Mouse (Mus musculus): ENCODE measurements around the gene Rpl4.

DNA sequence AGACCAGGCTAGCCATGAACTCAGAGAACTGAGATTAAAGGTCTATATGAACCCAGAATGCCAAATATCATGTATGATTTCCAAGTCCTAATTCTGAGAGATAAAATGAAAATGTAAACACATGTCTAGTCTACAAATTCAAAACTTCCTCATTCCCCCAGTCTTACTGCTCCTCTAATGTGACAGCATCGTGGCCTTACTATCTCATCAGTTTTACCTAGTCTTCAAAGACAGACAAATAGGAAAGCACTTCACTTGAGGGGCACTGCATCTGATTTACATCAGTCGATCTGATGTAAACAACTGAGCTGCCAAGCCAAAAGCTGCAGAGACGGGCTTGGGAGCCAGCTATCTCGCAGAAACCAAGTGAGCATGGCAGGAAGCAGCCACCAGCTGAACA, 42.9 kb downstream of the Rpl4 start:
- TF ChIP-seq CTCF (IDR thresholded peaks at IDR 0.05; ENCODE audit: low read depth) (no peak), EP300 (optimal IDR thresholded peaks at IDR 0.05) (no peak)

Data from stomach, postnatal 0 days (tissue).